Mouse (Mus musculus): ENCODE measurements around the gene Cdc42bpg. TPM values are rescaled to one million over a fixed set of nuclear protein-coding genes. Genes with fewer than 3 reads are reported as not detected.

The Cdc42bpg gene
- polyA plus RNA-seq, 1 experiment from 2014 or later, result 1.1 TPM

- peak overlapping the region; percentile 85 for H3K27ac ChIP-seq (ENCODE audit: low read length)
- WGBS, result 58% methylated on average over 9 of the region's 9 CpGs
- H3K9me3 ChIP-seq (ENCODE audit: control insufficient read depth, low read length), result no peaks in the 10 kb centered on the region
- peak overlapping the region; percentile 96 for H3K4me3 ChIP-seq (ENCODE audit: low read length)
- ATAC-seq (ENCODE audit: low read depth), result peak; percentile 8
- peak overlapping the region; percentile 50 for H3K4me2 ChIP-seq (ENCODE audit: low read depth, low read length)
- H3K4me1 ChIP-seq (replicated peaks; ENCODE audit: control insufficient read depth, insufficient read depth, low read length), result peaks cover 23% of the 10 kb centered on the region
- peaks cover 18% of the 10 kb centered on the region for H3K36me3 ChIP-seq (ENCODE audit: control insufficient read depth, insufficient read depth, low read length)
- no peaks in the 10 kb centered on the region for H3K27me3 ChIP-seq (ENCODE audit: control insufficient read depth, insufficient read depth, low read depth, low read length)
- H3K9ac ChIP-seq (ENCODE audit: low read length), result peak overlapping the region; percentile 63
These were observed 27.7 kb downstream of the Cdc42bpg start for GRCm38 (mm10) chr19:6333761-6334595.

- WGBS, result under 1% methylated on average over 43 of the region's 43 CpGs
- ATAC-seq (ENCODE audit: low read depth), result peak; percentile 96
These were observed 28.6 kb downstream of the Cdc42bpg start, which contains the start of gene Men1 for GRCm38 (mm10) chr19:6334673-6335457. Gene Men1 (plus strand): TSS chr19:6334979.

GRCm38 (mm10) chr19:6335458-6335827 lies 29.2 kb downstream of the Cdc42bpg start:
- WGBS, result 1% methylated on average over 24 of the region's 25 CpGs
- Histone ChIP-seq H3K27me3 (ENCODE audit: control insufficient read depth, insufficient read depth, low read depth, low read length) (no peaks in the 10 kb centered on the region), H3K4me1 (replicated peaks; ENCODE audit: control insufficient read depth, insufficient read depth, low read length) (peaks cover 26% of the 10 kb centered on the region), H3K4me3 (ENCODE audit: low read length) (peak overlapping the region; percentile 96), H3K9me3 (ENCODE audit: control insufficient read depth, low read length) (no peaks in the 10 kb centered on the region), H3K36me3 (ENCODE audit: control insufficient read depth, insufficient read depth, low read length) (peaks cover 26% of the 10 kb centered on the region), H3K9ac (ENCODE audit: low read length) (peak overlapping the region; percentile 91), H3K27ac (ENCODE audit: low read length) (peak overlapping the region; percentile 73), H3K4me2 (ENCODE audit: low read depth, low read length) (peak overlapping the region; percentile 97)
- ATAC-seq (ENCODE audit: low read depth), result no peak

More at GRCm38 (mm10) chr19:6334673-6335457, 28.6 kb downstream of the Cdc42bpg start, which contains the start of gene Men1:
- Histone ChIP-seq H3K4me1 (replicated peaks; ENCODE audit: control insufficient read depth, insufficient read depth, low read length) (peaks cover 23% of the 10 kb centered on the region), H3K27me3 (ENCODE audit: control insufficient read depth, insufficient read depth, low read depth, low read length) (no peaks in the 10 kb centered on the region), H3K9me3 (ENCODE audit: control insufficient read depth, low read length) (no peaks in the 10 kb centered on the region), H3K4me3 (ENCODE audit: low read length) (peak within 1 kb of the TSS; percentile 96), H3K36me3 (ENCODE audit: control insufficient read depth, insufficient read depth, low read length) (peaks cover 22% of the 10 kb centered on the region), H3K27ac (ENCODE audit: low read length) (peak within 1 kb of the TSS; percentile 85), H3K9ac (ENCODE audit: low read length) (peak within 1 kb of the TSS; percentile 91), H3K4me2 (ENCODE audit: low read depth, low read length) (peak within 1 kb of the TSS; percentile 97)

GRCm38 (mm10) chr19:6336920-6337319 lies 30.7 kb downstream of the Cdc42bpg start:
- no peak for ATAC-seq (ENCODE audit: low read depth)
- 91% methylated on average over 10 of the region's 10 CpGs for whole genome bisulfite sequencing
- Histone ChIP-seq H3K4me1 (replicated peaks; ENCODE audit: control insufficient read depth, insufficient read depth, low read length) (peaks cover 26% of the 10 kb centered on the region), H3K9ac (ENCODE audit: low read length) (peak overlapping the region; percentile 91), H3K36me3 (ENCODE audit: control insufficient read depth, insufficient read depth, low read length) (peaks cover 26% of the 10 kb centered on the region), H3K4me2 (ENCODE audit: low read depth, low read length) (peak overlapping the region; percentile 97; the same call in 1 of the 2 replicates), H3K27me3 (ENCODE audit: control insufficient read depth, insufficient read depth, low read depth, low read length) (no peaks in the 10 kb centered on the region), H3K9me3 (ENCODE audit: control insufficient read depth, low read length) (no peaks in the 10 kb centered on the region), H3K27ac (ENCODE audit: low read length) (no peak overlapping the region), H3K4me3 (ENCODE audit: low read length) (no peak overlapping the region)

- WGBS, result 90% methylated on average over 7 of the region's 7 CpGs
- no peak overlapping the region for H3K9ac ChIP-seq (ENCODE audit: low read length)
These were observed 31.9 kb downstream of the Cdc42bpg start for GRCm38 (mm10) chr19:6338171-6338570.

GRCm38 (mm10) chr19:6338716-6339115 lies 32.5 kb downstream of the Cdc42bpg start:
- no peak overlapping the region for H3K4me3 ChIP-seq (ENCODE audit: low read length)
- no peak overlapping the region for H3K4me2 ChIP-seq (ENCODE audit: low read depth, low read length)
- H3K9ac ChIP-seq (ENCODE audit: low read length), result no peak overlapping the region
- H3K27me3 ChIP-seq (ENCODE audit: control insufficient read depth, insufficient read depth, low read depth, low read length), result no peaks in the 10 kb centered on the region
- H3K9me3 ChIP-seq (ENCODE audit: control insufficient read depth, low read length), result no peaks in the 10 kb centered on the region
- H3K27ac ChIP-seq (ENCODE audit: low read length), result no peak overlapping the region
- WGBS, result 75% methylated on average over 11 of the region's 11 CpGs
- no peak for ATAC-seq (ENCODE audit: low read depth)
- peaks cover 26% of the 10 kb centered on the region for H3K36me3 ChIP-seq (ENCODE audit: control insufficient read depth, insufficient read depth, low read length)
- peaks cover 26% of the 10 kb centered on the region for H3K4me1 ChIP-seq (replicated peaks; ENCODE audit: control insufficient read depth, insufficient read depth, low read length)

More at GRCm38 (mm10) chr19:6338171-6338570, 31.9 kb downstream of the Cdc42bpg start:
- H3K9me3 ChIP-seq (ENCODE audit: control insufficient read depth, low read length), result no peaks in the 10 kb centered on the region
- no peak for ATAC-seq (ENCODE audit: low read depth)
- H3K4me3 ChIP-seq (ENCODE audit: low read length), result no peak overlapping the region
- H3K4me2 ChIP-seq (ENCODE audit: low read depth, low read length), result no peak overlapping the region
- H3K27me3 ChIP-seq (ENCODE audit: control insufficient read depth, insufficient read depth, low read depth, low read length), result no peaks in the 10 kb centered on the region
- H3K4me1 ChIP-seq (replicated peaks; ENCODE audit: control insufficient read depth, insufficient read depth, low read length), result peaks cover 26% of the 10 kb centered on the region
- peaks cover 26% of the 10 kb centered on the region for H3K36me3 ChIP-seq (ENCODE audit: control insufficient read depth, insufficient read depth, low read length)
- no peak overlapping the region for H3K27ac ChIP-seq (ENCODE audit: low read length)

- Histone ChIP-seq H3K27ac (ENCODE audit: low read length) (no peak overlapping the region), H3K4me2 (ENCODE audit: low read depth, low read length) (no peak overlapping the region), H3K4me3 (ENCODE audit: low read length) (no peak overlapping the region), H3K27me3 (ENCODE audit: control insufficient read depth, insufficient read depth, low read depth, low read length) (no peaks in the 10 kb centered on the region), H3K9me3 (ENCODE audit: control insufficient read depth, low read length) (no peaks in the 10 kb centered on the region), H3K4me1 (replicated peaks; ENCODE audit: control insufficient read depth, insufficient read depth, low read length) (peaks cover 25% of the 10 kb centered on the region), H3K9ac (ENCODE audit: low read length) (no peak overlapping the region), H3K36me3 (ENCODE audit: control insufficient read depth, insufficient read depth, low read length) (peaks cover 26% of the 10 kb centered on the region)
- WGBS, result 90% methylated on average over 6 of the region's 6 CpGs
- no peak for ATAC-seq (ENCODE audit: low read depth)
These were observed 32.9 kb downstream of the Cdc42bpg start for GRCm38 (mm10) chr19:6339191-6339590.

- Histone ChIP-seq H3K4me2 (ENCODE audit: low read depth, low read length) (peak overlapping the region; percentile 96), H3K4me3 (ENCODE audit: low read length) (peak overlapping the region; percentile 68), H3K9me3 (ENCODE audit: control insufficient read depth, low read length) (no peaks in the 10 kb centered on the region), H3K27ac (ENCODE audit: low read length) (peak overlapping the region; percentile 74), H3K36me3 (ENCODE audit: control insufficient read depth, insufficient read depth, low read length) (peaks cover 26% of the 10 kb centered on the region), H3K9ac (ENCODE audit: low read length) (peak overlapping the region; percentile 34; the same call in 1 of the 2 replicates), H3K27me3 (ENCODE audit: control insufficient read depth, insufficient read depth, low read depth, low read length) (no peaks in the 10 kb centered on the region), H3K4me1 (replicated peaks; ENCODE audit: control insufficient read depth, insufficient read depth, low read length) (peaks cover 21% of the 10 kb centered on the region)
- WGBS, result 65% methylated on average over 15 of the region's 15 CpGs
- ATAC-seq (ENCODE audit: low read depth), result no peak
These were observed 33.7 kb downstream of the Cdc42bpg start for GRCm38 (mm10) chr19:6339890-6340504.

Measured in lung, embryonic 16.5 days (tissue).